32 mouse cellular contexts compared by ENCODE assay signal in genomic region chr11:109468133-109468532, GRCm38 (mm10). TPM values are rescaled to one million over a fixed set of nuclear protein-coding genes. Genes with fewer than 3 reads are reported as not detected.
DNase-seq lines count a peak whose midpoint lies in the region; ATAC-seq and TF ChIP-seq lines count a peak whose summit lies in the region.
"Had no signal": no experiment of that assay in that cellular context is flagged by ENCODE, and none has a peak within 500 bp of the region (broad histone marks: within the 10 kb centered on the region; RNA-seq: fewer than 3 reads in every experiment).

No protein-coding gene starts in this region.

- 83% methylated on average over 5 of the region's 5 CpGs for WGBS in heart, embryonic 11.5 days (ENCODE audit: insufficient replicate concordance)
- WGBS in liver, embryonic 12.5 days (ENCODE audit: insufficient replicate concordance), result 70% methylated on average over 5 of the region's 5 CpGs
- 90% methylated on average over 5 of the region's 5 CpGs for WGBS in forebrain, embryonic 16.5 days
- 63% methylated on average over 5 of the region's 5 CpGs for WGBS in stomach, postnatal 0 days

- in situ Hi-C loops in CH12.LX (cut with MboI; ENCODE audit: low pct_ligation_motif_present, low pct_unique_long_range_greater_than_20kb, low sequenced_read_pairs), result no loop called here

- no peak for TF ChIP-seq EP300 in CH12.LX (IDR thresholded peaks at IDR 0.05; ENCODE audit: low read length)
- no peak for TF ChIP-seq EP300 in stomach, postnatal 0 days (optimal IDR thresholded peaks at IDR 0.05)

- H3K4me1 ChIP-seq in heart, embryonic 11.5 days (ENCODE audit: control insufficient read depth, insufficient read depth, low read length), result peaks cover 6% of the 10 kb centered on the region; the same call in 1 of the 2 replicates
- H3K4me1 ChIP-seq in CH12.LX (ENCODE audit: control insufficient read depth in 1 of 2, insufficient read depth in 2 of 2), result peaks cover 7 to 51% of the 10 kb centered on the region in 2 experiments; a peak in 3 of 4 replicates
- peaks cover 74% of the 10 kb centered on the region for H3K4me1 ChIP-seq in liver, embryonic 12.5 days
- peaks cover 9% of the 10 kb centered on the region for H3K4me1 ChIP-seq in forebrain, embryonic 16.5 days (replicated peaks; ENCODE audit: control insufficient read depth, insufficient read depth, low read length)
- no peaks in the 10 kb centered on the region for H3K4me1 ChIP-seq in stomach, postnatal 0 days (replicated peaks; ENCODE audit: control insufficient read depth, insufficient read depth)

- no peak for TF ChIP-seq CTCF in CH12.LX (conservative IDR thresholded peaks at IDR 0.05 in 1 of 2, IDR thresholded peaks at IDR 0.05 in 1 of 2; ENCODE audit: low read depth in 2 of 2, low read length in 2 of 2)
- TF ChIP-seq CTCF in stomach, postnatal 0 days (IDR thresholded peaks at IDR 0.05; ENCODE audit: low read depth), result no peak

- no peaks in the 10 kb centered on the region for H3K9me3 ChIP-seq in heart, embryonic 11.5 days (replicated peaks; ENCODE audit: control insufficient read depth, low read length)
- no peaks in the 10 kb centered on the region for H3K9me3 ChIP-seq in CH12.LX (replicated peaks; ENCODE audit: low read length)
- no peaks in the 10 kb centered on the region for H3K9me3 ChIP-seq in liver, embryonic 12.5 days (replicated peaks)
- no peaks in the 10 kb centered on the region for H3K9me3 ChIP-seq in forebrain, embryonic 16.5 days (ENCODE audit: control insufficient read depth, low read length)
- no peaks in the 10 kb centered on the region for H3K9me3 ChIP-seq in stomach, postnatal 0 days (ENCODE audit: control insufficient read depth, low read length)
- H3K9me3 ChIP-seq: heart, embryonic 10.5 days; hindbrain, embryonic 10.5 days; intestine, embryonic 15.5 days; limb, embryonic 12.5 days; lung, embryonic 15.5 days; neural tube, embryonic 15.5 days had no signal

- no peak for TF ChIP-seq RAD21 in CH12.LX (IDR thresholded peaks at IDR 0.05; ENCODE audit: low read depth, low read length)

- no peak for ATAC-seq in heart, embryonic 11.5 days (replicated peaks; ENCODE audit: insufficient number of reproducible peaks, low FRiP score, low TSS enrichment)
- ATAC-seq in liver, embryonic 12.5 days, result no peak
- peak; percentile 23 for ATAC-seq in megakaryocyte, adult 5-6 weeks (ENCODE audit: poor library complexity, severe bottlenecking)
- ATAC-seq in forebrain, embryonic 16.5 days, result no peak
- no peak for ATAC-seq in stomach, postnatal 0 days (ENCODE audit: low FRiP score, low TSS enrichment)
- ATAC-seq: activated CD4-positive, CD25-positive, alpha-beta regulatory T cell, adult 4 months; forebrain, postnatal 0 days; hindbrain, embryonic 16.5 days; intestine, embryonic 15.5 days had no signal

- H3K4me3 ChIP-seq in heart, embryonic 11.5 days (ENCODE audit: low read depth, low read length), result no peak overlapping the region
- no peak overlapping the region for H3K4me3 ChIP-seq in CH12.LX (replicated peaks in 1 of 3; ENCODE audit: low read depth in 2 of 3, low read length in 2 of 3, poor library complexity in 1 of 3)
- H3K4me3 ChIP-seq in liver, embryonic 12.5 days, result no peak overlapping the region
- H3K4me3 ChIP-seq in forebrain, embryonic 16.5 days (replicated peaks; ENCODE audit: low read length), result no peak overlapping the region
- no peak overlapping the region for H3K4me3 ChIP-seq in stomach, postnatal 0 days (ENCODE audit: low read depth, low read length)
- H3K4me3 ChIP-seq: heart, embryonic 10.5 days; hindbrain, embryonic 10.5 days; intestine, embryonic 15.5 days; limb, embryonic 12.5 days; lung, embryonic 15.5 days; neural tube, embryonic 15.5 days had no signal

- no peak overlapping the region for H3K27ac ChIP-seq in heart, embryonic 11.5 days (ENCODE audit: low read depth, low read length)
- H3K27ac ChIP-seq in CH12.LX (ENCODE audit: insufficient read depth, low read depth), result no peak overlapping the region
- peak overlapping the region; percentile 99 for H3K27ac ChIP-seq in liver, embryonic 12.5 days
- no peak overlapping the region for H3K27ac ChIP-seq in forebrain, embryonic 16.5 days (ENCODE audit: low read length)
- no peak overlapping the region for H3K27ac ChIP-seq in stomach, postnatal 0 days (replicated peaks)
- H3K27ac ChIP-seq: heart, embryonic 10.5 days; hindbrain, embryonic 10.5 days; intestine, embryonic 15.5 days; limb, embryonic 12.5 days; lung, embryonic 15.5 days; neural tube, embryonic 15.5 days had no signal

- dilution Hi-C loops in CH12.LX (cut with MboI; ENCODE audit: extremely low pct_ligation_motif_present, extremely low pct_unique_long_range_greater_than_20kb, low sequenced_read_pairs), result no loop called here

- no peak overlapping the region for H3K4me2 ChIP-seq in heart, embryonic 11.5 days
- H3K4me2 ChIP-seq in CH12.LX (ENCODE audit: insufficient read depth, low read depth, poor library complexity, severe bottlenecking), result no peak overlapping the region
- peak overlapping the region; percentile 96 for H3K4me2 ChIP-seq in liver, embryonic 12.5 days
- no peak overlapping the region for H3K4me2 ChIP-seq in forebrain, embryonic 16.5 days (ENCODE audit: low read length)
- no peak overlapping the region for H3K4me2 ChIP-seq in stomach, postnatal 0 days (replicated peaks; ENCODE audit: low read depth)
- H3K4me2 ChIP-seq: intestine, embryonic 15.5 days; limb, embryonic 12.5 days; lung, embryonic 15.5 days; midbrain, embryonic 11.5 days; neural tube, embryonic 15.5 days had no signal

- DNase-seq in heart, adult 8-10 months (ENCODE audit: low spot score), result peak; percentile 13
- DNase-seq in CH12.LX (ENCODE audit: extremely low read depth), result no peak
- DNase-seq in frontal cortex, postnatal 10 days (ENCODE audit: low spot score in 2 of 2), result no peak
- DNase-seq in stomach, postnatal 0 days (ENCODE audit: low spot score), result no peak
- DNase-seq: adrenal gland, postnatal 14 days; cerebellum, adult 8-10 months; cerebellum, postnatal 36 days; forebrain, postnatal 0 days; kidney, adult 8-10 months; kidney, postnatal 25 days; layer of hippocampus, postnatal 36 days had no signal

- TF ChIP-seq POLR2A in CH12.LX (IDR thresholded peaks at IDR 0.05; ENCODE audit: low read depth, low read length), result no peak

- H3K36me3 ChIP-seq in heart, embryonic 11.5 days (ENCODE audit: control insufficient read depth, insufficient read depth, low read length), result no peaks in the 10 kb centered on the region
- H3K36me3 ChIP-seq in CH12.LX (replicated peaks in 1 of 2; ENCODE audit: control insufficient read depth in 1 of 2, insufficient read depth in 1 of 2, low read length in 1 of 2), result peaks cover 5 to 34% of the 10 kb centered on the region in 2 experiments
- H3K36me3 ChIP-seq in liver, embryonic 12.5 days, result peaks cover 63% of the 10 kb centered on the region
- no peaks in the 10 kb centered on the region for H3K36me3 ChIP-seq in forebrain, embryonic 16.5 days (ENCODE audit: control insufficient read depth, insufficient read depth)
- H3K36me3 ChIP-seq in stomach, postnatal 0 days (ENCODE audit: control insufficient read depth, insufficient read depth, low read length), result no peaks in the 10 kb centered on the region
- H3K36me3 ChIP-seq: intestine, embryonic 15.5 days; limb, embryonic 12.5 days; lung, embryonic 15.5 days; neural tube, embryonic 15.5 days had no signal

- H3K79me2 ChIP-seq in CH12.LX (replicated peaks; ENCODE audit: control insufficient read depth, extremely low read depth, insufficient read depth, poor library complexity, severe bottlenecking), result peaks cover 5% of the 10 kb centered on the region; the same call in 1 of the 2 replicates

- H3K27me3 ChIP-seq in heart, embryonic 11.5 days (ENCODE audit: control insufficient read depth, insufficient read depth, low read length), result no peaks in the 10 kb centered on the region
- H3K27me3 ChIP-seq in CH12.LX (replicated peaks), result no peaks in the 10 kb centered on the region
- no peaks in the 10 kb centered on the region for H3K27me3 ChIP-seq in liver, embryonic 12.5 days (replicated peaks)
- H3K27me3 ChIP-seq in forebrain, embryonic 16.5 days (replicated peaks; ENCODE audit: control insufficient read depth, insufficient read depth, low read length), result no peaks in the 10 kb centered on the region
- H3K27me3 ChIP-seq in stomach, postnatal 0 days (ENCODE audit: control insufficient read depth, insufficient read depth, low read length), result no peaks in the 10 kb centered on the region
- H3K27me3 ChIP-seq: intestine, embryonic 15.5 days; lung, embryonic 15.5 days; neural tube, embryonic 15.5 days had no signal

- no peak overlapping the region for H3K9ac ChIP-seq in heart, embryonic 11.5 days (ENCODE audit: low read depth, low read length)
- no peak overlapping the region for H3K9ac ChIP-seq in CH12.LX (ENCODE audit: insufficient read depth, low read depth)
- H3K9ac ChIP-seq in liver, embryonic 12.5 days, result no peak overlapping the region; the same call in 1 of the 2 replicates
- H3K9ac ChIP-seq in forebrain, embryonic 16.5 days (replicated peaks; ENCODE audit: low read depth, low read length), result no peak overlapping the region
- H3K9ac ChIP-seq in stomach, postnatal 0 days (ENCODE audit: low read length), result no peak overlapping the region
- H3K9ac ChIP-seq: forebrain, postnatal 0 days; intestine, embryonic 15.5 days; limb, embryonic 12.5 days; lung, embryonic 15.5 days; neural tube, embryonic 15.5 days had no signal

RNA-seq across cellular contexts. Expression of gene Arsg, which starts 5.0 kb away (rescaled TPM):
- total RNA-seq in heart, adult 8-10 months (2022), result 1 to 10 TPM in 3 of 4 experiments, under 1 TPM in 1; 0.87 to 2.7 (median 1.8) TPM
- polyA plus RNA-seq in heart, embryonic 11.5 days (2014; fragmentation: Nextera tagmentation; extraction: Ambion mirVana), result 4.2 and 5.1 TPM in 2 replicates
- total RNA-seq in CH12.LX (2012; rRNA removed) (2.2 and 3.3 TPM in 2 replicates), CH12.LX (2014; rRNA removed) (1.3 and 1.4 TPM in 2 replicates)
- 0.76 and 0.79 TPM in 2 replicates for polyA plus RNA-seq in CH12.LX (2012; ENCODE audit: insufficient read length, low read depth)
- polyA plus RNA-seq in liver, embryonic 12.5 days (2016; fragmentation: Nextera tagmentation; extraction: Ambion mirVana), result 2.9 and 3.7 TPM in 2 replicates
- 4.9 and 6.2 TPM in 2 replicates for total RNA-seq in megakaryocyte, adult 5-6 weeks (2015)
- total RNA-seq in megakaryocyte, adult 5-6 weeks (2017), result 6.2 and 7.5 TPM in 2 replicates
- 3.2 and 4.1 TPM in 2 replicates for polyA plus RNA-seq in forebrain, embryonic 16.5 days (2015; fragmentation: Nextera tagmentation; extraction: Ambion mirVana)
- 3.2 and 3.5 TPM in 2 replicates for polyA plus RNA-seq in stomach, postnatal 0 days (2015; fragmentation: Nextera tagmentation; extraction: Ambion mirVana)

RNA-seq across cellular contexts. Expression of gene Slc16a6, which starts 5.3 kb away (rescaled TPM):
- total RNA-seq in heart, adult 8-10 months (2022), result 10 to 100 TPM in 2 of 4 experiments, 1 to 10 TPM in 2; 6.4 to 12.9 (median 10.0) TPM
- 10.2 and 12.7 TPM in 2 replicates for polyA plus RNA-seq in heart, embryonic 11.5 days (2014; fragmentation: Nextera tagmentation; extraction: Ambion mirVana)
- total RNA-seq in CH12.LX (2012; rRNA removed), result 14.1 and 18.3 TPM in 2 replicates
- 18.7 and 20.9 TPM in 2 replicates for total RNA-seq in CH12.LX (2014; rRNA removed)
- polyA plus RNA-seq in CH12.LX (2012; ENCODE audit: insufficient read length, low read depth), result 18.9 and 24.2 TPM in 2 replicates
- polyA plus RNA-seq in liver, embryonic 12.5 days (2016; fragmentation: Nextera tagmentation; extraction: Ambion mirVana), result 51.5 and 53.7 TPM in 2 replicates
- 27.4 and 27.6 TPM in 2 replicates for total RNA-seq in megakaryocyte, adult 5-6 weeks (2015)
- total RNA-seq in megakaryocyte, adult 5-6 weeks (2017), result 10.5 and 14.7 TPM in 2 replicates
- 4.1 and 5.4 TPM in 2 replicates for polyA plus RNA-seq in forebrain, embryonic 16.5 days (2015; fragmentation: Nextera tagmentation; extraction: Ambion mirVana)
- polyA plus RNA-seq in stomach, postnatal 0 days (2015; fragmentation: Nextera tagmentation; extraction: Ambion mirVana), result 10.4 and 11.9 TPM in 2 replicates

RNA-seq across cellular contexts. Expression of gene Amz2, which starts 42.4 kb away (rescaled TPM):
- 10 to 100 TPM; 45.2 to 56.6 (median 54.4) TPM for total RNA-seq in heart, adult 8-10 months (2022)
- 37.6 and 38.8 TPM in 2 replicates for polyA plus RNA-seq in heart, embryonic 11.5 days (2014; fragmentation: Nextera tagmentation; extraction: Ambion mirVana)
- total RNA-seq in CH12.LX (2012; rRNA removed) (19.7 and 23.3 TPM in 2 replicates), CH12.LX (2014; rRNA removed) (22.3 and 24.5 TPM in 2 replicates)
- 18.6 and 23.7 TPM in 2 replicates for polyA plus RNA-seq in CH12.LX (2012; ENCODE audit: insufficient read length, low read depth)
- polyA plus RNA-seq in liver, embryonic 12.5 days (2016; fragmentation: Nextera tagmentation; extraction: Ambion mirVana), result 15.6 and 17.8 TPM in 2 replicates
- total RNA-seq in megakaryocyte, adult 5-6 weeks (2015), result 19.2 and 26.5 TPM in 2 replicates
- 51.3 and 51.7 TPM in 2 replicates for total RNA-seq in megakaryocyte, adult 5-6 weeks (2017)
- polyA plus RNA-seq in forebrain, embryonic 16.5 days (2015; fragmentation: Nextera tagmentation; extraction: Ambion mirVana), result 70.5 and 74.0 TPM in 2 replicates
- 21.5 and 22.1 TPM in 2 replicates for polyA plus RNA-seq in stomach, postnatal 0 days (2015; fragmentation: Nextera tagmentation; extraction: Ambion mirVana)

RNA-seq across cellular contexts. Expression of gene 9930022D16Rik, which starts 54.4 kb away (rescaled TPM):
- total RNA-seq in heart, adult 8-10 months (2022), result not detected
- polyA plus RNA-seq in heart, embryonic 11.5 days (2014; fragmentation: Nextera tagmentation; extraction: Ambion mirVana), result 0.11 TPM in 1 of 2 replicates, not detected in the other
- total RNA-seq in CH12.LX (2012; rRNA removed), result 0.08 TPM in 2 replicates
- total RNA-seq in CH12.LX (2014; rRNA removed), result 0.08 TPM in 1 of 2 replicates, not detected in the other
- not detected in 2 replicates for polyA plus RNA-seq in CH12.LX (2012; ENCODE audit: insufficient read length, low read depth)
- not detected in 2 replicates for polyA plus RNA-seq in liver, embryonic 12.5 days (2016; fragmentation: Nextera tagmentation; extraction: Ambion mirVana)
- total RNA-seq in megakaryocyte, adult 5-6 weeks (2015), result 0.07 TPM in 1 of 2 replicates, not detected in the other
- total RNA-seq in megakaryocyte, adult 5-6 weeks (2017), result 0.08 TPM in 1 of 2 replicates, not detected in the other
- not detected in 2 replicates for polyA plus RNA-seq in forebrain, embryonic 16.5 days (2015; fragmentation: Nextera tagmentation; extraction: Ambion mirVana)
- not detected in 2 replicates for polyA plus RNA-seq in stomach, postnatal 0 days (2015; fragmentation: Nextera tagmentation; extraction: Ambion mirVana)
- total RNA-seq: adrenal gland, postnatal 14 days; forebrain, postnatal 0 days; gastrocnemius, adult 18-20 months; gastrocnemius, postnatal 4 days; layer of hippocampus, adult 8-10 months; layer of hippocampus, postnatal 36 days; left cerebral cortex, postnatal 10 days; midbrain, postnatal 0 days had no signal
- polyA plus RNA-seq: brain, embryonic 14.5 days; forebrain, postnatal 0 days; heart, embryonic 10.5 days; heart, postnatal 0 days; hindbrain, embryonic 10.5 days; hindbrain, embryonic 16.5 days; intestine, embryonic 15.5 days; limb, embryonic 12.5 days; lung, embryonic 15.5 days; midbrain, embryonic 11.5 days; midbrain, postnatal 0 days; small intestine, adult 2 months had no signal
